Mouse (Mus musculus): ENCODE data around the gene Kcnh6.

GRCm38 (mm10) chr11:106045780-106046179 lies 37.9 kb downstream of the Kcnh6 start:
- no peak for TF ChIP-seq CTCF (IDR thresholded peaks at IDR 0.05; ENCODE audit: low read depth, low read length)
- no peak for TF ChIP-seq POLR2A (IDR thresholded peaks at IDR 0.05; ENCODE audit: extremely low read depth, insufficient read depth, low read length)

Measured in liver, adult 2 months (tissue).